Mouse (Mus musculus): ENCODE data around the gene Ppih.
"Not testable (repeated sequence)": the region's sequence is repeated elsewhere in the genome, so short reads cannot be mapped to it uniquely, and the experiment has no call there.

DNA sequence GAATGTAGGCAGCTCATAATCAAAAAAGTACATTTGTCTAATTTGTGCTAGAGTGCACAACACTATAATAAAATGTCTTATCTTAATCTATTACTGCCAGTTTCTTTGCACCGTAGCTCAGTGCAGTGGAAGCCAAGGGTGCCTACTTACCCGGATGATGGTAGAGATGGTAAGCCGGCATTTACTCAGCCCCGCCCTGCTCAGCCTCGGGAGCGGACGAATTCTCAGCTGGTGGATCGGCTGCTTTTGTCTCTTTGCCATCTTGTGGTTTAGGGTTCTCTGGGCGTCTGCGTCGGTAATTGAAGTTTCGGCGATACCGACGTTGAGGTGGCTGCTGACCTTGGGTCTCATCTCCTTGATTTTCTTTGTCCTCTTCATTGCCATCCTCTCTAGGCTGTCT, 41.6 kb downstream of the Ppih start:
- TF ChIP-seq GATA2 (IDR thresholded peaks at IDR 0.05; ENCODE audit: borderline replicate concordance, low read depth, low read length); CTCF (IDR thresholded peaks at IDR 0.05; ENCODE audit: low read depth, low read length); GATA1 (IDR thresholded peaks at IDR 0.05; ENCODE audit: borderline replicate concordance, low read length); POLR2AphosphoS5 (IDR thresholded peaks at IDR 0.05; ENCODE audit: insufficient replicate concordance, low read depth, low read length); TAL1 (conservative IDR thresholded peaks at IDR 0.05; ENCODE audit: low read depth, low read length): not testable (repeated sequence)

Data from G1E (cell line).